Mouse (Mus musculus) heart, adult 10 weeks (tissue): ENCODE results near the gene Trappc6a. TPM values are rescaled to one million over a fixed set of nuclear protein-coding genes. Genes with fewer than 3 reads are reported as not detected.

Experiments
- polyA plus RNA-seq: library from polyadenylated mRNA; stranded (reverse); fragments of 350-450 nt; fragmentation: Illumina TruSeq; extraction: RNeasy Lipid Tissue Mini Kit (QIAGEN cat#74804); gene quantifications from one replicate; pipeline ENCODE4 v1.2.3, GENCODE M21; 2014; ENCODE audit warnings: low read depth, low replicate concordance

Trappc6a gene
- polyA plus RNA-seq, result 23.6 TPM

GRCm38 (mm10) chr7:19508150-19508923 is at the start of gene Trappc6a, which contains the start of gene Bloc1s3:
TSS of gene Trappc6a (plus strand) at chr7:19508395.
TSS of gene Bloc1s3 (minus strand) at chr7:19508367.

GRCm38 (mm10) chr7:19458591-19459111 is 49.5 kb upstream of the Trappc6a start, which contains the start of gene Mark4:
TSS of gene Mark4 (minus strand) at chr7:19458821.

GRCm38 (mm10) chr7:19462884-19463381 is 45.3 kb upstream of the Trappc6a start, which contains the start of gene Exoc3l2:
TSS of gene Exoc3l2 (plus strand) at chr7:19463331.

GRCm38 (mm10) chr7:19517652-19518365 is 9.6 kb downstream of the Trappc6a start, which contains the start of gene Nkpd1:
TSS of gene Nkpd1 (plus strand) at chr7:19517838.

DNA sequence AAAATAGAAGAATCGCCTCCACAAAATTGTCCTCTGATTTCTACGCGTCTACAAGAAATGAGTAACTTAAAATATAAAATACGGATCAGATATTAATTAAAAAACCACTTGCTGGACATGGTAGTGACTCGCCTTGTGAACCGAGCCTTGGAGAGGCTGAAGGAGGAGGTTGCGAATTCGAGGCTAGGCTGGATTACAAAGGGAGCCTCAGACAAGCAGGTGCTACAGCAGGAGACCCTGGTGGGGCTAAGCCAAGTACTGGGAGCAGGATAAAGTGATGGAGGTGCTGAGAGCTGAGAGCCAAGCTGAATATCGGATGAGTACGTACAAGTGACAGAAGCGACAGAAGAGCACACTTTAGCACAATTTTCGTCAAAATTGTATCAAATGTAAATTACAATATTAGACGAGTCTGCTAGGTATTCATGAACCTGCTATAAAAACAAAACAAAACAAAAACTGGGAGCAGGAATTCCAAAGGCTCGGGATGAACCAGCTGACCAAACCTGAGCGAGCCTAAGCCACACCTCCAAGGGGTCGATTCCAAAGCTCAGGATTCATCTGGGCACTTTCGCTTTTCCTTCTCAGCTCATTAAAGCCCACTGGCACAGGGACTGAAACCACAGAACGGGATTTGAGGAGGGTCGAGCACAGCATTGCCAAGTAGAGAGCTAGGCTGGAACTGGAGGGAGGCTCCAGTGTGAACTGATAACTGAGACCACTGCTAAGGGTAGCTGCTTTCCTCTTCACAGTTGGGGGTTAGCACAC is 54.6 kb downstream of the Trappc6a start, which contains the start of gene Ppp1r37:
Gene Ppp1r37, minus strand, starts transcription at position 434 of the 768 bp plus-strand sequence.

Other genes starting within 250 kb of the Trappc6a start
- gene Vasp, start 236.6 kb upstream of the Trappc6a start, polyA plus RNA-seq, result 36.4 TPM
- not detected for gene Ppm1n, start 228.3 kb upstream of the Trappc6a start, polyA plus RNA-seq
- gene Rtn2, start 225.8 kb upstream of the Trappc6a start, polyA plus RNA-seq, result 176 TPM
- 3.6 TPM for gene Fosb, start 198.3 kb upstream of the Trappc6a start, polyA plus RNA-seq
- 48.8 TPM for gene Ercc1, start 163.6 kb upstream of the Trappc6a start, polyA plus RNA-seq
- 13.4 TPM for gene Cd3eap, start 148.9 kb upstream of the Trappc6a start, polyA plus RNA-seq
- gene Ppp1r13l, start 148.6 kb upstream of the Trappc6a start, polyA plus RNA-seq, result 26.1 TPM
- gene Ercc2, start 126.4 kb upstream of the Trappc6a start, polyA plus RNA-seq, result 16.8 TPM
- gene Klc3, start 104.3 kb upstream of the Trappc6a start, polyA plus RNA-seq, result 0.55 TPM
- 2,990 TPM for gene Ckm, start 103.6 kb upstream of the Trappc6a start, polyA plus RNA-seq
- 16.4 TPM for gene Mark4, start 49.6 kb upstream of the Trappc6a start, polyA plus RNA-seq
- gene Exoc3l2, start 45.1 kb upstream of the Trappc6a start, polyA plus RNA-seq, result 1.4 TPM
- gene Bloc1s3, start within 50 bp of the Trappc6a start, polyA plus RNA-seq, result 2.7 TPM
- gene Nkpd1, start 9.4 kb downstream of the Trappc6a start, polyA plus RNA-seq, result not detected
- 69.0 TPM for gene Ppp1r37, start 54.7 kb downstream of the Trappc6a start, polyA plus RNA-seq
- gene Zfp296, start 68.9 kb downstream of the Trappc6a start, polyA plus RNA-seq, result 1.1 TPM
- gene Gemin7, start 69.2 kb downstream of the Trappc6a start, polyA plus RNA-seq, result 53.3 TPM
- 35.4 TPM for gene Clasrp, start 96.1 kb downstream of the Trappc6a start, polyA plus RNA-seq
- gene Relb, start 121.0 kb downstream of the Trappc6a start, polyA plus RNA-seq, result 8.3 TPM
- gene Clptm1, start 156.6 kb downstream of the Trappc6a start, polyA plus RNA-seq, result 73.7 TPM
- 1.0 TPM for gene Apoc2, start 169.5 kb downstream of the Trappc6a start, polyA plus RNA-seq
- not detected for gene Gm44805, start 173.0 kb downstream of the Trappc6a start, polyA plus RNA-seq
- gene Apoc4, start 173.1 kb downstream of the Trappc6a start, polyA plus RNA-seq, result 3.5 TPM
- 21.5 TPM for gene Apoc1, start 184.3 kb downstream of the Trappc6a start, polyA plus RNA-seq
- gene Apoe, start 190.8 kb downstream of the Trappc6a start, polyA plus RNA-seq, result 747 TPM
- 73.7 TPM for gene Tomm40, start 207.0 kb downstream of the Trappc6a start, polyA plus RNA-seq
- gene Nectin2, start 242.1 kb downstream of the Trappc6a start, polyA plus RNA-seq, result 32.1 TPM